Mouse (Mus musculus) cerebellum, postnatal 36 days (tissue): ENCODE results near the gene Ophn1.
A peak's percentile ranks its signal among the peaks of the same experiment; 100 is the strongest.

ENCODE experiments used
- DNase-seq, 2 experiments: peaks; one replicate each; pipeline ENCODE4 v3.0.0; 2021 to 2022; ENCODE audit warnings: mixed read lengths in 2 of 2

The Ophn1 gene

DNA sequence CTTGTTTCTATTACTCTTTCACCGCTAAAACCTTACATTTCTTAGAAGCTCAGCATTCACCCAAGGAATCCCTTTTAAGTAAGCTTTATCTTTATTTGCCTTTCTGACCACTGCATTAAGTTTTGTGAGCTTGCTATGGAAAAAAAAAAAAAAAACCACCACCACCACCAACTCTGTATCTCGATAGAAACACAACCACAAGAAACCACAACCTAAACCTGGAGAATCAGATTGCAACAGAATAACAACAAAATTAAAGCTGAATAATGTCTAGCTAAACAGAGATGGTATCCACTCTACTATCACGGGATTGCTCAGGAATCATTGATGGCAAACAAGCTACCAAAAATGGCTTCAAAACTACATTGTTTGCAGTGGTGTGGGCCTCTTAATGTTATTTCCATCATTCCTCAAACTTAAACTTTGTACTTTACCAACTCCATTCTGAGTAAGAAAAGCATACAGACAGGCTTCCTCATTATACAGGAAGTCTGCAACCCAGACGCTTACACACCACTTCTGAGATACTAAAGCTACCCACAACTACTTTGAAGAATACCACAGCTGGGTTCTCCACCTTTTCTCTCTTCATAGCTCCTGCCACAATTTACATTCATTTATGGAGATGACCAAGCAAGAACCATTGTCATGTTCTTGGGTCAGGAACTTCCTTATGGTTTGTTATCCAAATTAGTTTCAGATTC is 116.4 kb downstream of the Ophn1 start:
- DNase-seq = no peak

DNA sequence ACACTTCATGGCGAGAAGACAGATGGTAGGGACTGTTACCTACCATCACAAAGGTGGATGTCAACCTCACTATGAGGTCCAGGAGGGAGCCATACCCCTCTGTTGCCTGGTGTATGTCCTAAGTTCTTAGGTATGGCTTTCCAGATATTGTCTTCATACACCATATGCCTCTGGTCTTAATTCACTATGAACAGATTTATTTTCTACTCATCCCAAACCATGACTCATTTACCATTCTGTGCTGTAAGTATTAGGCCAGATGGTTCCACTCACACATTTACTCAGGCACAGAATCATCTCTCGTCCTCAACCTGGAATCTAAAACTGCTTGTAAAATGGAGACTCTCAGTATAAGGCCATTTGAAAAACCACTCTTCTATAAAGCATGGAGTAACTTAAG is 135.7 kb downstream of the Ophn1 start:
- no peak for DNase-seq

- DNase-seq = no peak
These were observed 139.5 kb downstream of the Ophn1 start for GRCm38 (mm10) chrX:98751279-98751817.

DNA sequence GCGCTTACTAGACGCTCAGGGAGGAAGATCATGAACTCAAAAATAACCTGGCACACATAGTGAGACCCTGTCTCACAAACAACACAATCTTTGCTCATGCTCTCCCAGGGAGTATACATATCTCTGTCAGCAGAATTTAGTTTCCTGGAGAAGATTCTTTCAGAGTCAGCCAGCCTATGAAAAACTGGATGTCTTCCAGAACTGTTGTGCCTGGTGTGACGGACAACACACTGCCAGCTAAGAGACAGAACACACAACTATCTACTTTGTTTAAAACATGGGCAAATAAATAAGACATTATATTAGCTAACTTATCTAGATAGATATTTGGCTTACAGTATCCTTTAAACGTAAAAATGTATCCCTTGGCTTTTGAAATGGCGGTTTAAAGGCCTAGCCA is 154.1 kb downstream of the Ophn1 start:
- DNase-seq = no peak

GRCm38 (mm10) chrX:98722991-98723390 is 167.8 kb downstream of the Ophn1 start:
- no peak for DNase-seq

GRCm38 (mm10) chrX:98707766-98708165 is 183.1 kb downstream of the Ophn1 start:
- no peak for DNase-seq

- peak; percentile 39 to 61 for DNase-seq
These were observed 189.2 kb downstream of the Ophn1 start for GRCm38 (mm10) chrX:98701635-98702034.

- DNase-seq = no peak
These were observed 208.2 kb downstream of the Ophn1 start for GRCm38 (mm10) chrX:98682603-98683002.

- no peak for DNase-seq
These were observed 209.5 kb downstream of the Ophn1 start for GRCm38 (mm10) chrX:98681281-98681680.

- DNase-seq = no peak
These were observed 219.8 kb downstream of the Ophn1 start for GRCm38 (mm10) chrX:98670988-98671387.

- no peak for DNase-seq
These were observed 239.4 kb downstream of the Ophn1 start for GRCm38 (mm10) chrX:98651431-98651830.

DNA sequence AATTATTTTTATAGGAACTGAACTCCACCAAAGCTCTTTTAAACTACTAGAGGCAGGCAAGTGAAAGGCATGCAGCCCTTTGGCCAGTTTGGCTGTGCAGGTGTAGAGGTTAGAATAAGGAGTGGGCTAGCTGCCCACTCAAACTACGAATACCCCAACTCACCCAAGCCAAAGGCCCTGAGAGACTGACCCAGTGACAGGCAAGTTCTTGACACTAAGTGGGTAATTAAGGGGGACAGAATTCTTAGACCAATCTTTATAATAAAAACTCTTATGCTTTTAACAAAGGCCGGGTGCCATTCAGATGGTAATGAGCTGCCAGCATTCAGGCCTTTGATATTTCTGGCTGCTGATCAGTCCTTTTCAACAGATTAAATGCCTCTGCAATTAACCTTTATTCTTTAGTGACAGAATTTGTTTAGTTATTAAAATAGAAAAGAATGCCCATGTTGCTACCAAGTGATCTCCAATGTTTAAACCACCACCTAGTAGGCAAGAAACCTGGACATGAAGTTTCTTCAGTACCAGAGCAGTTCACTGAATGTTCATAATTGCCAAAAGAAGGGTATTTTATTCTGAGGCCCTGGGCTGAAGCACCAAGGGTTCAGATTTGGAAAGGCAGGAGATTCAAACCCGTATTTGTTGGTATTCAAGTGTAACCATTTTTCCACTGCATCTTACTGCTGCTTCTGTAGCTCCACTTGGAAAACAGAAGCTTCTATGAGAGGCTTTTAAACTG is 262.0 kb downstream of the Ophn1 start:
- DNase-seq = no peak

- peak; percentile 5 to 33 for DNase-seq
These were observed 272.0 kb downstream of the Ophn1 start for GRCm38 (mm10) chrX:98618865-98619264.

GRCm38 (mm10) chrX:98617426-98617825 is 273.4 kb downstream of the Ophn1 start:
- DNase-seq = peak; percentile 2 to 4

- DNase-seq = no peak
These were observed 316.6 kb downstream of the Ophn1 start for GRCm38 (mm10) chrX:98574201-98574600.

- DNase-seq = no peak
These were observed 344.4 kb downstream of the Ophn1 start for GRCm38 (mm10) chrX:98546458-98546857.

- no peak for DNase-seq
These were observed 375.5 kb downstream of the Ophn1 start for GRCm38 (mm10) chrX:98515329-98515728.

DNA sequence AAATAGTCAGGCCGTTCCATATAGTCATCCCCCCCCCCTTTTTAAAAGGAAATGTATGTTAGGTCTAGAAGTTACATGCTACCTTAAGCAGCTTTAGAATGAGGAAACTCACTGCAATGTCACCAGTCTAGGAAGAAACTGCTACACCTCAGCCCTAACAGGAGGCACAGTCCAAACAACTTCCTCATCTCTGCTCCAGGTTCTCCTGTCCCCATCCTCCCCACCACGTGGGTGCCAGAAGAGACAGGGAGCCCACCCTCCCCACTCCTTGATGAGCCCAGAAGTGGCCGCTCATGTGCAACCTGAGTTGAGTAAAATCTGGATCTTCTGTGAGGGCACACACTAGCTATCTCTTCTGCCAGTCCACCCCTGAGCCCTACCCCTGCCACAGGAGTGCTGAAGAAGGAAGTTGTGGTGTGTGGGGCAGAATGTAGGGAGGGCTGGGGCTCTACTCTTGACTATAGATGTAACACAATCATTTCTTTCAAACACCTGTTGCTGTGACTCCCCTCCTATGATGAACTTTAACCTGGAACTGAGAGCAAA is 376.4 kb downstream of the Ophn1 start:
- DNase-seq = no peak
